Mouse (Mus musculus): ENCODE results near the gene Prm3.
"Not testable (repeated sequence)": the region's sequence is repeated elsewhere in the genome, so short reads cannot be mapped to it uniquely, and the experiment has no call there.

Gene Prm3

DNA sequence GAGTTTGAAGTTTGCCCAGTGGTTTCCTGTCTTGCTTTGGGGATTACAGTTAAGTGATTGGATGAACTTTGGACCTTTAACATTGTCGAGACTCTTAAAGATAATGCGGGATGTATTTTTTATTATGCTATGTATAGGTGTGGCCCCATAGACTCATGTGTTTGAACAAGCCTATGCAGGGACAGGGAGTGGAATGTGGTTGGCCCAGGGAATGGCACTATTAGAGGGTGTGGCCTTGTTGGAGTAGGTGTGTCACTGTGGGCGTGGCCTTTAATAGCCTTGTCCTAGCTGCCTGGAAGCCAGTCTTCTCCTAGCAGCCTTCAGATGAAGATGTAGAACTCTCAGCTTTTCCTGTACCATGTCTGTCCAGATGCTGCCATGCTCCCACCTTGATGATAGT lies 11.7 kb upstream of the Prm3 start:
- DNase-seq (ENCODE audit: low read depth, low spot score): not testable (repeated sequence)

DNA sequence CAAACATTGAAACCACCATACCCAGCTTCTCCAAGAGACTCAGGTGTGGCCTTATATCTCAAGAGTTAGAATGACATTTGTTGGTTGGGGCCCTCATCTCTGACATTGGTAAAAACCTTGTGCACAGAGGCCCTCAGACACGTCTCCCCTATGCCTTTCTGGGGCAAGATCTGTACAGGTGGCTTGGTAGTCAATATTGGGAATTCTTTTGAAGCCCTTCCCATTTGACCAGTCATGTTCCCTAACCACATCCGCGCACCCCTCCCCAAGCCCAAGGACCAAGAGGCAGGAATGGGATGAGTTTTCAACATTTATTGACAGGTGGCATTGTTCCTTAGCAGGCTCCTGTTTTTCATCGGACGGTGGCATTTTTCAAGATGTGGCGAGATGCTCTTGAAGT lies 5.3 kb upstream of the Prm3 start, which contains the start of gene Prm2:
TSS of gene Prm2 (minus strand) at position 101 of the 400 bp plus-strand sequence.
- no peak for DNase-seq (ENCODE audit: low read depth, low spot score)

DNA sequence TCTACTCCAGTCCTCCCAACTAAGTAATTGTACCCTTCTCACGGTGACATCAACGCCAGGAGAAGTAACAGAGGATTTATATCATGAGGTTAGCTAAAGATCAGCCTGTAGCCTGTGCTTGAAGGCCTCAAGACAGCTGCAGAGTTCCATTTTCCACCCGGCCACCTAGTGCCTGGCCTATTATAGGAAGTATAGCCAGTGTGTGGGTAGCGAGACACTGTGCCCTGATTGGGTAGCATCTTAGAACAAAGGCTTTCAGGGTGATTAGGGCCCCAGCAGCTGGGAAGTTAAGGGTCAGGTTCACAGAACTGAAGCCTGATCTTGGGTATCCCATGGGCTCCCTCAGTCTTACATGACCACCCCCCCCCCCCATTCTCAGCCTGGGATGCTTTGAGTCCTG lies 1.8 kb downstream of the Prm3 start:
- no peak for DNase-seq (ENCODE audit: low read depth, low spot score)

DNA sequence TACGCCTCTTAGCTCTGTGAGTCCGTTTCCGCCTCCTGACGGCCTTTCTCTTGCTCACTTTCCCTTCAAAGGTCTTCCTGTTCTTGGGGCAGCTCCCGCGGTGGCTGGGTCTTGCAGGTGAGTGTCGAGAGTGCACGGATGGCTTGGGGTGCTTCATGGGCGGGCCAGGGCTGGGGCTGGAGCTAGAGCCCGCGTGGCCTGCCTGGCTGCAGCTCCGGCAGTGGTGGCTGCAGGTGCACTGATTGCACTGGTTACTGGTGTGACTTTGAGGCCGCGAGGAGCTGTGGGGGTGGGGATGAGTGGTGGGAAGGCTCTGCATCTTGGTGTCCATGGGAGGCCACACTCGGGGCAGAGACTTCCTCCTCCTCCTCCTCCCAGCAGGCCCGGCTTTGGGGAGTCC lies 2.4 kb downstream of the Prm3 start, which contains the start of gene Tnp2:
TSS of gene Tnp2 (minus strand) at position 390 of the 400 bp plus-strand sequence.
- DNase-seq (ENCODE audit: low read depth, low spot score): no peak

DNA sequence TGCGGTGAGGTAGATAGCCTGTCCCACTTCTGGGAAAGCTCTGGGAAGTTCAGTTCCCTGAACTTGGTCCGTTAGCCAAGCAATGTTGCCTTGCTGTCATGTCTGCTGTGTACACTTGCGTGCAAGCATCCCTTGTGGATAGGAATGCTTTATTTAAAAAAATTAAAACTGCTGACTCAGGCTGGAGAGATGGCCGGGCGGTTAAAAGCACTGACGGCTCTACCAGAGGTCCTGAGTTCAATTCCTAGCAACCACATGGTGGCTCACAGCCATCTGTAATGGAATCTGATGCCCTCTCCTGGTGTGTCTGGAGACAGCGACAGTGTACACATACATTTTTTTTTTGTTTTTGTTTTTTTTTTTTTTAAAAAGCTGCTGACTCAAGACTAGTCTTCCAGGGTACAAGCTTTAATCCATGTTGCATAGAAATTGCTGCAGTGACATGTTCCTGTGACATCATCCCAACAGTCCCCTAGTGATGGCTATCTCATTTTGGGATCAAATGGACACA lies 3.1 kb downstream of the Prm3 start:
- no peak for DNase-seq (ENCODE audit: low read depth, low spot score)

DNA sequence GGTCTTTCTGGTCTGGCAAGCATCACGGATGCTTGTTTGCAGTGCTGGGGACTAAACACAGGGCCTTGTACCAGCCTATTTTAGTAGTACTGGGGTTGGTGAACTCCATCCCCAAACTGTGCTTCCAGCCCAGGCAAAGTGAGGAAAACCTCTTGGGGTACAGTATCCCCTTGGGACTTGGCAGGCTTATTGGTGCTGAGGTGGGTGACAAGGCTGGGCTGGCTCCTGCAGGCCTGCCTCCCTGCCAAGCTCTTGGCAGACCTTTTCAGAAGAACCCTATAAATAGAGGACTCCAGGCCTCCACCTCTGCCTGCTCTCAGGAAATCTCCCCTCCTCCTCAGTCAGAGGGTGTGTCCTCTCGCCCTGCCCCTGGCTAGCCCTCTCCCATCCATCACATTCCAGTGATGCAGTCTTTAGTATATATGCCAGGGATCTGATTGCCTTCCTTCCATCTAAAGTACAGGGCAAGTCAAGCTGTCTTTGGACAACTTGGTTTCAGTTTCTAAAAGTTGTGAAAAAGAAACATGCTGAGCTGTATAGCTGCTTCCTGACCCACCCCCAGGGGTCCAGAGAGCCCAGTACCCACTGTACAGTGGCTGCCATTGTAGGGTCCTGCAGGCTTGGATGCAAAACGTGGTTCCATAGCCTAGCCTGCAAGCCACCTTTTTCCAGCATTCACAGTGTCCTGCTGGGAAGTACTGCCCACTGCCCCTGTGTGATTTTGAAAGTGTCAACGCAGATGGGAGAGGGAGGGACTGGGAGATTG lies 3.7 kb downstream of the Prm3 start:
- no peak for DNase-seq (ENCODE audit: low read depth, low spot score)

DNA sequence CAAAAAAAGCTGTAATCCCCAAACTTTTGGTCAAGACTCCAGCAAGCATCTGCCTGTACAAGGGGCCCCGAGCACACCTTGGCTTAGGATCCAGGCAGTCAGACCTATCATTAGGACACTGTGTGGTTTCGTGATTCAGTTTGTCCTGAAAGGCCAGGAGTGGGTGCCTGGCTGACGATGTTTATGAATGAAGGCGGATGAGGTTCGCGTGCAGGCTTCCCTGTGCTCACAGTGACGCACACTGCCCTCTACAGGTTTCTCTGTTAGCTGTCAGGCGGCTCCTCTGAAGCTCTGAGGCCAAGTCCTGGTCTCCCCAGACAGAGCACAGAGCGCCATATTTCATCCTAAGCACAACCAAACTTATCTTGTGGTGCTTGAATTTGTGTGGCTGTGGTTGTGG lies 4.4 kb downstream of the Prm3 start:
- peak; percentile 91 for DNase-seq (ENCODE audit: low read depth, low spot score)

DNA sequence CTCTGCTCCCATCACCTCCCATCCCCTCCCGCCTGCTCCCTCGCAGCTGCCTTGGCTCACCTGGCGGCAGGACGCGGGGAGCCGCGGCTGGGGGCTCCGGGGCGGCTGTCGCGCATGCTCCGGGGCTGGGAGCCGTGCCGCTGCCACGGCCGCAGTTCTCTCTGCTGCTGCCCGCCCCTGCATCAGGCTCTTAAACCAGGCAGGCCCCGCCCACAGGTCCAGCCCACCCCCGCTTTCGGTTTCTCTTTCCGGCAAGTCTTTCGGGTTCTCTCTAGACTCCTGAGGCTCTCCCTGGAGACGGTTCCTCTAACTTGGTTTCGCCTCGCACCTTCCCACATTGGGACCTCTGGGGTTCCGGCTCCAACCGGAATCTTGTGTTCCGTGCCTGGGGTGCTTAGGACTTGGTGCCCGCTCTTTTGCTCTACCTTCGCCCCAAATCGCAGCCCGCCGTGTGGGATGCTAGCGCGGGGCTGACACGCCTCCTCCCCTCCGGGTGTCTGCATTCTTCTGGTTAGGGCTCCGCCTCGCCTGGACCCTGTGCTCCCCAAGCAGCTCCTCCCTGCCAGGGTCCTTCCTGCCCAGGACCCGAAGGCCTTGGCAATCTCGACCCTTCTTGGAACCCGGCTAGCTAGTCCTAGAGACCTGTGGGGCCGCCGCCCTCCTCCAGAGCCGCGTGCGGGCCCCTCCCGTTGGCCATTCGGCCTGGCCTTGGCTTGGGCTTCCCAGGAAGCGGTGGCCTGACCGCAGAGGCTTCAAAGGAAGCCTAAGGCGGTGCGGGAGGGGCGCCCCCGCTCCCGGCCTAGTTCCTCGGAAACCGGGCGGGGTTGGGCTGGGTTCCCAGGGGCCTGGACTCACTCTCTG lies 5.1 kb downstream of the Prm3 start, which contains the start of gene Socs1:
TSS of gene Socs1 (minus strand) at position 166 of the 861 bp plus-strand sequence.
- peak; percentile 91 for DNase-seq (ENCODE audit: low read depth, low spot score)

DNA sequence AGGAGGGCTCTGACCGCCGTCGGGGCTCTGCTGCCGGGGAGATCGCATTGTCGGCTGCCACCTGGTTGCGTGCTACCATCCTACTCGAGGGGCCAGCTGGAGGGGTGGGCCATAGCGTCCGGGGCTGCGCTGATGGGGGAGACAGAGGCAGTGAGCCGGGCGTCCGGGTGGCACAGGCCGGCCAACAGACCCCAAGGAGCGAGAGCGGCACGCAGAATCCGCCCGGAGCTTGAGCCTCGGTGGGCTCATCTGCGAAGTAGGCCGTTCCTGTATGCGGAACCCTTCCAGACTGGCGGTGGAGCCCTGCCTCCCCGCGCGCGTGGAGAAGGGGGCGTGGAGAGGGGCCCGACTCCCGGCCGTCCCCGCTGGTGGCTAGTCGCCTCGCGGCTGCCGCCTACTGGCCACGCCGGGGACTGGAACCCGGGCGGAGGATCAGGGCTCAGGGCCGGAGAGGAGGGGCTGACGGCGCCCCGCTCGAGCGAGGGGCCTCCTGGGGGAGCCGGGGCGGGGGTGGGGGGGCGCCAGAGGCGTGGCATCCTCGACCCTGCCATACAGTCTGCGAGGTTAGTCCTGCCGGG lies 5.8 kb downstream of the Prm3 start:
- DNase-seq (ENCODE audit: low read depth, low spot score): peak; percentile 94

DNA sequence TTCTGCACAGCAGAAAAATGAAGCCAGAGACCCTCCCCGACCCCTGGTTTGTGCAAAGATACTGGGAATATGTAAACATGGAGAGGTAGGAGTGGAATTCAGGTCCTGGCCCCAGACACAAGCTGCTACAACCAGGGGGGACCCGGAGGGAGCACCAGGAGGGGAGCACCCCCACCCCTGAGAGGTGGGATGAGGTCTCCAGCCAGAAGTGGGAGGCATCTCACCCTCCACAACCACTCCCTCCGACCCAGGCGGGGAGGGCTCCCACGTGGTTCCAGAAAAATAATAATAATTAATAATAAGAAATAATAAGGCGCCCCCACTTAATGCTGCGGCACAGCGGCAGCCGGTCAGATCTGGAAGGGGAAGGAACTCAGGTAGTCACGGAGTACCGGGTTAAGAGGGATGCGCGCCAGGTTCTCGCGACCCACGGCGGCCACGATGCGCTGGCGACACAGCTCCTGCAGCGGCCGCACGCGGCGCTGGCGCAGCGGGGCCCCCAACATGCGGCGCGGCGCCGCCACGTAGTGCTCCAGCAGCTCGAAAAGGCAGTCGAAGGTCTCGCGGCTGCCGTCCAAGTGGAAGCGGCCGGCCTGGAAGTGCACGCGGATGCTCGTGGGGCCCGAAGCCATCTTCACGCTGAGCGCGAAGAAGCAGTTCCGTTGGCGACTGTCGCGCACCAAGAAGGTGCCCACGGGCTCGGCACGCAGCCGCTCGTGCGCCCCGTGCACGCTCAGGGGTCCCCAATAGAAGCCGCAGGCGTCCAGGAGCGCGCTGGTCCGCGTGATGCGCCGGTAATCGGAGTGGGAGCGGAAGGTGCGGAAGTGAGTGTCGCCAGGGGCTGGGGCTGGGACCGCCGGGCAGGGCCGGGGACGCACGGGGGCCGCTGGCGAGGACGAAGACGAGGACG lies 6.6 kb downstream of the Prm3 start:
- DNase-seq (ENCODE audit: low read depth, low spot score): peak; percentile 59

DNA sequence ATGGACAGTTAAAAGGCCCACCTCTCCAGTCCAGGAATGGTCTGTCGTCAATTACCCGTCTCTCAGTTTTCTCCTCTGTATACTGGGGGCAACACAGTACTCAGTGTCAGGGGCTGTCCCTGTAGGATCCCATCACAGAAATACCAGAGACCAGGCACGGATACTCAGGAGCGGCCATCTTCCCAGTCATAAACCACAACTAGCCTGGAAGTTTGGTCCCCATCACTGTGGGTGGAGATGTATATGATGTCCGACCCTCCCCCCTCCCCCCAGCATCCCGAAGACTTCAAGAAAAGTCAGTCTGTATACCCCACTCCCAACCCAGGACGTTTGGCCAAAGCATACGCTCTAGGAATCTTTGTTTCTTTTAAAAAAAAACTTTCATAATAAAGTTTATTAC lies 7.3 kb downstream of the Prm3 start:
- DNase-seq (ENCODE audit: low read depth, low spot score): no peak

DNA sequence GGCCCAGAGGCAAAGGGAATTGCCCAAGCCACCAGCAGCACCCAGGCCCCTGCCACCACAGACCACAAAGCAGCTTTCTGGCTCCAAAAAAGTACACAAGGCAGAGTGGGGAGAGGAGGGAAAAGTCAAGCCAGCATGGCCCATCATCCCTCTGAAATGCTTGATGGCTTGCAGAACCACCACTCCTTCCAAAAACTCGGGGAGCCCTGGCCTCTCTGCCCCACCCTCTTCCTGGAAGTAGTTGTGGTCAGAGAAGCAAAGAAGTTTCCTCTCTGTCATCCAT lies 7.6 kb downstream of the Prm3 start:
- DNase-seq (ENCODE audit: low read depth, low spot score): no peak

DNA sequence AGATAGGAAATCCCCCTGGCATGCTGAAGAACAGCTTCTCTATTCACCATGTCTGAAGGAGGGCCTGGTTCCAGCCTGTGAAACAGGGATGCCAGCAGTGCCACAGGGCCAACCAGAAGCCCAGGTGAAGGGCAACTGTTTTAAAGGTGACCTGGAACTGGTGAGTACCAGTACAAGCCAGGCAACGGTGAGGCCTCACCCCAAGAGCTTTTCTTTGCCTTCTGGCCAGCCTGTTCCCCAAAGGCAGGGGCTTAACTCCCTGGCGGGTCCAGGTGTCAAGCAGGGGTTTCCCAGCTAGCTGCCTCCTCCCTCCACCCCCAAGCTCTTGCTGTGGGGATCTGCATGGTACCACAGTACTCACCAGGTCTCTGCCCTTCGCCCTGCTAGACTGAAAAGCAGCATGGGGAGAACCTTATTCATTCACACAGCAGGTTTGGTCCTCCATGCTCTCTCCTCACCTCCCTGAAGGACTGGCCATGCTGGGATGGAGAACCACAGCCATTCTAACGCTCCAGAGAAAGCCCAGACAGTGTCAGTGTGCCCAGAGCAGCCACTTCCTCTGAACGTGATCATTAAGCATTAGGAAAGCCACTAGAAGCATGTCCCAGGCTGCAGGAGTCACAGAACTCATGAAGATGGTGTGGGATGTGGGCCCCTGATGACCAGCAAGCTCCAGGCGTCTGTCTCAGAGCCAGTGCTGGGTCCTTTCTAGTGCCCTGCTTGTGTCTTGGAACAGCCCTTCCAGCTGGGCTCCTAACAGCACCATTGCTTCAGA lies 8.2 kb downstream of the Prm3 start:
- no peak for DNase-seq (ENCODE audit: low read depth, low spot score)

DNA sequence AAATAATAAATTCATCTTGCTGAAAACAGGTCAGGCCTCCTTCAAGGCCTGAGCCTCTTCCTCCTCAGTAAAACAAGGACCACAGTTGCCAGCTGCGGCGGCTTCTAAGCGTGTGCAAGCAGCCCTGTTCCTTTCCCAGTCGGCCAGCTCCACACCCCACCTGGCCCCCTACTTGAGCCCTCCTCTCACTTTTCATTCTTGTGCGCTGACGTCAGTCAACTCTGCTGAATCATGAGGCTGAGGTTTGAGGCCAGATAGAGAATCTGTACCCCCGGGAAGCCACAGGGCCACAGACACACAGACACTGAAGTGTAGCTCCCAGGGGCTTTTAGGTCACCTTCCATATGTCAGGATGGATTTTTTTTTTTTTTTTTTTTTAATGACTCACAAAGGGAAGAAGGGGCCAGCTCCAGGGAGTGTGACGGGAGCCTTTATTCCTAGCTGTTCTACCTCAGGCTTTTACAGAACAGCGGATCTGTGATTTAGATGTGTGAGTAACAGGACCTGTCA lies 8.8 kb downstream of the Prm3 start:
- DNase-seq (ENCODE audit: low read depth, low spot score): peak; percentile 47

DNA sequence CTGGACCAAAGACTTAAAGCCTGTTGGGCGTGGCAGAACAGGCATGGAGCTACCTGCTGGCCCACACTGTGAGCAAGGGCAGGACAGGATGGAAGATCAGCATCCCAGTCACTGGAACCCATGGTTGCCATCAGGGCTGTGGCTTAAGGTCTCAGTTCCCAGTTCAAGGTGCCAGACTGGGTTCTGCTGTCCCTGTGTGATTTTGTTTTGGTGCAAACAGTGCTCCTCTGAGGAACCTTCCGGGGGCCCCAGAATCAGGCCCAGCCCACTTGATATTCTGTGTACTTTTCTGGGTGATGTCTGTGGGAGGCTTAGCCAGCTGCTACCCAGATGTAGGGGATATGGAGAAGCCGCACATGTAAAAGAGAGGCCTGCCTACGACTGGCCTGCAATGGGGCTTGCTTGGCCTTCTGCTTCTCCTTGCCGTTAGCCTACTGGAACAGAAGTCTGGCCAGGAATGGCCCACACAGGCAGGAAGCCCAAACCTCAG lies 10.0 kb downstream of the Prm3 start:
- DNase-seq (ENCODE audit: low read depth, low spot score): no peak

DNA sequence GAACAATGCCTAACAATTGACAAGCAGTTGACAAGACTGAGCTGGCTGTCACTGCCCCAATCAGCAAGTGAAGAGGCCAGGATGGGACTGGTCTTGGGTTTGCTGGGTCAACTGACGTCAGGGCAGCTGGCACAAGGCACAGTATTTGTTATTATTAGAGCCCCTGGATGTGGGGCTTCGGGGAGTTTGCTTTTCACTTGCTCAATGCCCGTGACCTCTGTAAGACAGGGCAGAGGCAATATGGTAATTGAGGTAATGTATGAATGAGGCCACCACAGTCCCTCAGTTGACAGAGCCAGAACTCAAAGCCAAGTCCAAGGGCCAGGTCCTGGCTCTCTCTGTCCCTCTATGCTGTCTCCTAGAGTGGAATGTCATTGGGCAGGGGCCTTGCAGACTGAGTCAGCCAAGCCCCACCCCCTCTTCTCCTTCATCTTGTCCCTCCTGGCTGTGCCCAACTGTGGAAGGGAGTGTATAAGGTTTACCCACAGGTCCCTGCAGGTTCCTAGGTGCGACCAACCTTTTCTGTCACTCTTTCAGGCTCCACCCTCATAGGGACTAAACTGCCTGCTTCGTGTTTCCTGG lies 13.0 kb downstream of the Prm3 start:
- DNase-seq (ENCODE audit: low read depth, low spot score): no peak

DNA sequence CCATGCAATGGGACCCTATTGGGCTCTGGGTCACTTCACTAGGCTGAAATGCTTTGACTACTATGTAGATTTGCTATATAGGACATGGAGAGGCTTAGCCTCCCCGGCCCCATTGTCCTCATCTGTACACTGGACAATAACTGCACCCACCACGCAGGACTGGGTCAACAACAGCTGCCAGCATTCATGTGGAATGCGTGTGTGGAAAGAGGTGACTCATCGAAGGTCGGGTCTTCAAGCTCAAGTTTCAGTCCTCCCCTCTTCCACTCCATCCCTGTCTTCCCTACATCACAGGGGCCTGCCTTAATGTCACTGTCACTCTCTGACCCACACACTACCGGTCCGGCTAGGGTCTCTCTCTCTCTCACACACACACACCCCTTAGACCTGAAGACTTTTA lies 14.4 kb downstream of the Prm3 start:
- no peak for DNase-seq (ENCODE audit: low read depth, low spot score)

DNA sequence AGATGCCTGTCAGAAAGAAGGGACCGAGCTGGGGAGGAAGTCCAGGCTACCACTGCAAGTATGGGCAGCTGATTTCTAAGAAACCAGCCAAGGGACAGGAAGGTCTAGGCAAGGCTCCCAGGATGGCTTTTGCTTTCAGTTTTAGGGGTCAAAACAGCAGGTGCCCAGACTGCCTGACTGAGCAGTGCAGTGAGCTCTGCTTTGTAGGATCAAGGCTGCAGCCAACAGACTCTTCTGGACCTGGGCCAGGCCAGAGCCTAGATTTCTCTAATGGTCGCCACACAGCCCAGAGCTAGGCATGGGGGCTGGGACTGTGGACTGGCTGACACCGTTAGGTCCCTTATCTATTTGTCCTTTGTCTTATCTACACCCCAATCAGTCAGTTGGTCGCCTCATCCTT lies 16.0 kb downstream of the Prm3 start:
- no peak for DNase-seq (ENCODE audit: low read depth, low spot score)

DNA sequence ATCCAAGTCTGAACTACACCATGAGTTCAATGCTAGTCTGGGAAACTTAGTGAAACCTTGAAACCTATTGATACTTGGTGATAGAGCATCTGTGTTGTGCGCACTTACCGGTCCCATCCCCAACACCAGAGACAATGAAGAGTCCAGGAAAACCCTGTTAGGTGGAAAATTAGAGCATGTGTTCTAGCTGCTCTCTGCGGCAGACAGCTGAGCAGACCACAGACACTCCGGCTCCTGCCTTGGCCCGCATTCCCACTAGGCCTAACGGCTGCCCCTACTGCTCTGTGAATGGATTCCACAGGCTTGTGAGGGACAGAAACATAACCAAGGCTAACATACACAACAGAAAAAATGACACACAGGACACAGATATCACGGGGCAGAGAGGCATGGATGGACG lies 17.2 kb downstream of the Prm3 start:
- no peak for DNase-seq (ENCODE audit: low read depth, low spot score)
